Mouse (Mus musculus) embryonic fibroblast, embryonic 13.5 days (primary cell): ENCODE data around the gene Hnrnpl.

Experiments
- CTCF ChIP-seq: IDR thresholded peaks from 2 replicates; pipeline ENCODE4 v1.5.1; 2011; ENCODE audit warnings: mild to moderate bottlenecking, control low read depth, low read length, moderate library complexity, borderline replicate concordance; ENCODE audit not compliant: insufficient read depth
- POLR2A ChIP-seq: IDR thresholded peaks from 2 replicates; pipeline ENCODE4 v1.6.1; 2011; ENCODE audit warnings: low read depth, mild to moderate bottlenecking, control low read depth, low read length, moderate library complexity

DNA sequence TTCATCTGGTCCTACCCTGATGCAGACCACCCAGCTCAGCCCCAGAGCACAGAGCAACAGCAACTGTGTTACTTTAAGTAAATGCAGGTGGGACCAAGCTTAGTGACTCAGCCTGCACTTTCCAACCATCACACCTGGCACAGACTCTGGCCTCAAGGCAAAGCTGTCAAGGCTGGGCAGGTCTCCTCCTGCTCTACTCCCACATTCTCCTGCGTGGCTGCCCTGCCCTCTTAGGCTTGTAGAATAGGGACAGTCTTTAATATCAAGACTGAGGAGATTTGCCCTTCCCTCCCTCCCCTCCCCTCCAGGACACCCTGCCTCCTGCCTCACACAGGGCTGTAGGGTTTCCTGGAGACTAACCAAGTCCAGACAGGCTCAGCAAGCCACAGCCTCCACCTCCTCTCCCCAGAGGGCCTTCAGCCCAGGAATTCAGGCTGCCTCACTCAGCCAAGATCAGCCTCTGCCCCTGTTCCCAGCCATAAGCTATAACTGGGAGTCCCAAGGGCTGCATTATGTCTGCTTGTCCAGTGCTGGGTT lies 41.4 kb downstream of the Hnrnpl start:
- TF ChIP-seq CTCF (no peak), POLR2A (no peak)
